23 mouse cellular contexts compared by ENCODE assay signal in the genomic region with DNA sequence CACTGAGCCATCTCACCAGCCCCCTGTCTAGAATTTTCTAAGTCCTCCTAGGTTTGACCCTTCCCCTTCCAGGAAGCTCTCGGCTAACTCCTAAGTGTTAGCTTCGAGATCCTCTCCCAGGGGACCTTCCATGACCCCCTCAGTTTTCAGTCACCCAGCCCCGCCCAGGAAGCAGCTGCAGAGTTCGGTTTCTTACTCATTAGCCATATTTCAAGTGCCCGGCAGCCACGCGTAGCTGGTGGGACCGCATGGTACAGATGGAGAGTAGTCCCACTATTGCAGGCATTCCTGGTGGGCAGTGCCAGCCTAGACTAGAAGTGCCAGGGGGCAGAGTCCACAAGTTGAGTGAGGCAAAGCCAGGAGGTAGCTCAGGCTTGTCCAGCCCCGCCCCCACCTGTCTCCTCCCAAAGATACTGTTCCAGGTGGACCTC. TPM values are rescaled to one million over a fixed set of nuclear protein-coding genes. Genes with fewer than 3 reads are reported as not detected.
DNase-seq lines count a peak whose midpoint lies in the region; ATAC-seq and TF ChIP-seq lines count a peak whose summit lies in the region.
"Had no signal": no experiment of that assay in that cellular context is flagged by ENCODE, and none has a peak within 500 bp of the region (broad histone marks: within the 10 kb centered on the region; RNA-seq: fewer than 3 reads in every experiment).

No protein-coding gene starts in this region.

- H3K9me3 ChIP-seq in kidney, embryonic 16.5 days (ENCODE audit: low read length), result no peaks in the 10 kb centered on the region
- no peaks in the 10 kb centered on the region for H3K9me3 ChIP-seq in stomach, postnatal 0 days (ENCODE audit: control insufficient read depth, low read length)
- H3K9me3 ChIP-seq: embryonic facial prominence, embryonic 13.5 days; hindbrain, embryonic 13.5 days; liver, embryonic 12.5 days; midbrain, embryonic 15.5 days; neural tube, embryonic 15.5 days had no signal

- DNase-seq in kidney, adult 11 months, result peak; percentile 67
- peak; percentile 56 to 58 for DNase-seq in spleen, postnatal 36 days (ENCODE audit: low spot score in 2 of 2)
- no peak for DNase-seq in spleen, adult 12 weeks (ENCODE audit: low spot score)
- DNase-seq in kidney, postnatal 10 days, result peak; percentile 68
- no peak for DNase-seq in stomach, postnatal 0 days (ENCODE audit: low spot score)
- no peak for DNase-seq in neural tube, embryonic 10.5 days (ENCODE audit: extremely low spot score, low spot score)
- DNase-seq in yolk sac, embryonic 10.5 days (ENCODE audit: low spot score), result no peak
- DNase-seq: adrenal gland, adult 8-10 months; cerebellum, adult 9-11 months; gastrocnemius, postnatal 36 days; heart, postnatal 14 days; layer of hippocampus, adult 9-11 months; lung, embryonic 14.5 days; right cerebral cortex, postnatal 14 days had no signal

- H3K4me3 ChIP-seq in kidney, embryonic 16.5 days (ENCODE audit: low read length), result no peak overlapping the region
- no peak overlapping the region for H3K4me3 ChIP-seq in stomach, postnatal 0 days (ENCODE audit: low read depth, low read length)
- H3K4me3 ChIP-seq: embryonic facial prominence, embryonic 13.5 days; hindbrain, embryonic 13.5 days; liver, embryonic 12.5 days; midbrain, embryonic 15.5 days; myocyte; neural tube, embryonic 15.5 days had no signal

- H3K4me1 ChIP-seq in kidney, embryonic 16.5 days (ENCODE audit: insufficient read depth, low read length), result peaks cover 11% of the 10 kb centered on the region
- no peaks in the 10 kb centered on the region for H3K4me1 ChIP-seq in stomach, postnatal 0 days (replicated peaks; ENCODE audit: control insufficient read depth, insufficient read depth)

- TF ChIP-seq CTCF in stomach, postnatal 0 days (IDR thresholded peaks at IDR 0.05; ENCODE audit: low read depth), result no peak

- no peak for TF ChIP-seq EP300 in stomach, postnatal 0 days (optimal IDR thresholded peaks at IDR 0.05)

- peaks cover 6% of the 10 kb centered on the region; the same call in 1 of the 2 replicates for H3K27me3 ChIP-seq in kidney, embryonic 16.5 days (ENCODE audit: insufficient read depth, low read length)
- no peaks in the 10 kb centered on the region for H3K27me3 ChIP-seq in stomach, postnatal 0 days (ENCODE audit: control insufficient read depth, insufficient read depth, low read length)
- H3K27me3 ChIP-seq: neural tube, embryonic 15.5 days had no signal

- no peak overlapping the region for H3K4me2 ChIP-seq in kidney, embryonic 16.5 days (replicated peaks; ENCODE audit: low read depth, low read length)
- no peak overlapping the region for H3K4me2 ChIP-seq in stomach, postnatal 0 days (replicated peaks; ENCODE audit: low read depth)
- H3K4me2 ChIP-seq: embryonic facial prominence, embryonic 13.5 days; heart, embryonic 11.5 days; hindbrain, embryonic 13.5 days; liver, embryonic 12.5 days; lung, embryonic 14.5 days; midbrain, embryonic 15.5 days; neural tube, embryonic 15.5 days had no signal

- H3K9ac ChIP-seq in kidney, embryonic 16.5 days (replicated peaks; ENCODE audit: low read length), result no peak overlapping the region
- no peak overlapping the region for H3K9ac ChIP-seq in stomach, postnatal 0 days (ENCODE audit: low read length)
- H3K9ac ChIP-seq: embryonic facial prominence, embryonic 13.5 days; liver, embryonic 12.5 days; lung, embryonic 14.5 days; midbrain, embryonic 15.5 days; neural tube, embryonic 15.5 days had no signal

- no peak for ATAC-seq in kidney, embryonic 16.5 days (ENCODE audit: low FRiP score, low TSS enrichment)
- ATAC-seq in stomach, postnatal 0 days (ENCODE audit: low FRiP score, low TSS enrichment), result 0 out of 2 replicates have a peak, but pooled peaks have one; percentile 25
- ATAC-seq: forebrain, embryonic 16.5 days; liver, embryonic 12.5 days; midbrain, embryonic 15.5 days had no signal

- no peak overlapping the region for H3K27ac ChIP-seq in kidney, embryonic 16.5 days (ENCODE audit: low read length)
- no peak overlapping the region for H3K27ac ChIP-seq in stomach, postnatal 0 days (replicated peaks)
- H3K27ac ChIP-seq: embryonic facial prominence, embryonic 13.5 days; hindbrain, embryonic 13.5 days; liver, embryonic 12.5 days; midbrain, embryonic 15.5 days; neural tube, embryonic 15.5 days had no signal

- no peaks in the 10 kb centered on the region for H3K36me3 ChIP-seq in kidney, embryonic 16.5 days (ENCODE audit: insufficient read depth, low read length)
- no peaks in the 10 kb centered on the region for H3K36me3 ChIP-seq in stomach, postnatal 0 days (ENCODE audit: control insufficient read depth, insufficient read depth, low read length)
- H3K36me3 ChIP-seq: embryonic facial prominence, embryonic 13.5 days; hindbrain, embryonic 13.5 days; liver, embryonic 12.5 days; midbrain, embryonic 15.5 days; neural tube, embryonic 15.5 days had no signal

- 29% methylated on average over 9 of the region's 9 CpGs for WGBS in kidney, embryonic 16.5 days
- 43% methylated on average over 9 of the region's 9 CpGs for WGBS in stomach, postnatal 0 days

RNA-seq across cellular contexts. Expression of gene Cnp, which starts 6.9 kb away (rescaled TPM):
- 30.1 and 33.6 TPM in 2 replicates for polyA plus RNA-seq in kidney, embryonic 16.5 days (2015; fragmentation: Nextera tagmentation; extraction: Ambion mirVana)
- 23.5 and 25.7 TPM in 2 replicates for polyA plus RNA-seq in stomach, postnatal 0 days (2015; fragmentation: Nextera tagmentation; extraction: Ambion mirVana)

RNA-seq across cellular contexts. Expression of gene Ttc25, which starts 22.4 kb away (rescaled TPM):
- polyA plus RNA-seq in kidney, embryonic 16.5 days (2015; fragmentation: Nextera tagmentation; extraction: Ambion mirVana), result 1.0 and 1.1 TPM in 2 replicates
- 0.17 and 0.33 TPM in 2 replicates for polyA plus RNA-seq in stomach, postnatal 0 days (2015; fragmentation: Nextera tagmentation; extraction: Ambion mirVana)

RNA-seq across cellular contexts. Expression of gene Acly, which starts 40.0 kb away (rescaled TPM):
- 173 and 179 TPM in 2 replicates for polyA plus RNA-seq in kidney, embryonic 16.5 days (2015; fragmentation: Nextera tagmentation; extraction: Ambion mirVana)
- polyA plus RNA-seq in stomach, postnatal 0 days (2015; fragmentation: Nextera tagmentation; extraction: Ambion mirVana), result 70.3 and 70.6 TPM in 2 replicates

RNA-seq across cellular contexts. Expression of gene Nkiras2, which starts 51.2 kb away (rescaled TPM):
- 72.8 and 74.8 TPM in 2 replicates for polyA plus RNA-seq in kidney, embryonic 16.5 days (2015; fragmentation: Nextera tagmentation; extraction: Ambion mirVana)
- 59.0 and 63.1 TPM in 2 replicates for polyA plus RNA-seq in stomach, postnatal 0 days (2015; fragmentation: Nextera tagmentation; extraction: Ambion mirVana)

RNA-seq across cellular contexts. Expression of gene Dnajc7, which starts 52.1 kb away (rescaled TPM):
- 235 and 267 TPM in 2 replicates for polyA plus RNA-seq in kidney, embryonic 16.5 days (2015; fragmentation: Nextera tagmentation; extraction: Ambion mirVana)
- polyA plus RNA-seq in stomach, postnatal 0 days (2015; fragmentation: Nextera tagmentation; extraction: Ambion mirVana), result 91.9 and 96.1 TPM in 2 replicates

Comparison
In these comparisons a context has a peak if more than half of its experiments do, and no peak if none do; other contexts are left out.
1. DNase-seq: peak in kidney, adult 11 months (single experiment), spleen, postnatal 36 days (2 of 2) and kidney, postnatal 10 days (single experiment); none in spleen, adult 12 weeks (single experiment), stomach, postnatal 0 days (single experiment), neural tube, embryonic 10.5 days (single experiment) and yolk sac, embryonic 10.5 days (single experiment).